Mouse (Mus musculus) erythroblast, embryonic 14.5 days (primary cell): ENCODE results near the gene Smox. TPM values are rescaled to one million over a fixed set of nuclear protein-coding genes. Genes with fewer than 3 reads are reported as not detected.
A peak's percentile ranks its signal among the peaks of the same experiment; 100 is the strongest.

Experiments
- H3K27me3 ChIP-seq: 2 replicates; pipeline ENCODE4 v1.6.1; 2012; ENCODE audit warnings: inconsistent platforms; ENCODE audit not compliant: control insufficient read depth
- H3K36me3 ChIP-seq: 2 replicates; pipeline ENCODE4 v1.6.1; 2012; ENCODE audit warnings: mild to moderate bottlenecking, inconsistent platforms; ENCODE audit not compliant: control insufficient read depth
- H3K4me1 ChIP-seq: 2 replicates; pipeline ENCODE4 v1.6.1; 2012; ENCODE audit warnings: inconsistent platforms; ENCODE audit not compliant: control insufficient read depth
- H3K4me3 ChIP-seq: replicated peaks from 2 replicates; pipeline ENCODE3; 2012; ENCODE audit warnings: moderate library complexity, mild to moderate bottlenecking, inconsistent platforms
- H3K9me3 ChIP-seq: 2 replicates; pipeline ENCODE4 v1.6.1; 2012; ENCODE audit warnings: low read length, inconsistent platforms, mixed read lengths; ENCODE audit not compliant: control insufficient read depth
- GATA1 ChIP-seq: IDR thresholded peaks from 2 replicates; pipeline ENCODE4 v1.6.1; 2012; ENCODE audit warnings: low read length, inconsistent platforms, mixed read lengths
- TAL1 ChIP-seq: IDR thresholded peaks from 3 replicates; pipeline ENCODE4 v1.6.1; 2012; ENCODE audit warnings: low read length, inconsistent platforms, mixed read lengths
- polyA plus RNA-seq: library from polyadenylated mRNA; stranded (reverse); fragments of >175 nt; gene quantifications from 2 replicates; pipeline ENCODE4 v1.2.3, GENCODE M21; 2012

Gene Smox
- 178 and 191 TPM in 2 replicates for polyA plus RNA-seq

DNA sequence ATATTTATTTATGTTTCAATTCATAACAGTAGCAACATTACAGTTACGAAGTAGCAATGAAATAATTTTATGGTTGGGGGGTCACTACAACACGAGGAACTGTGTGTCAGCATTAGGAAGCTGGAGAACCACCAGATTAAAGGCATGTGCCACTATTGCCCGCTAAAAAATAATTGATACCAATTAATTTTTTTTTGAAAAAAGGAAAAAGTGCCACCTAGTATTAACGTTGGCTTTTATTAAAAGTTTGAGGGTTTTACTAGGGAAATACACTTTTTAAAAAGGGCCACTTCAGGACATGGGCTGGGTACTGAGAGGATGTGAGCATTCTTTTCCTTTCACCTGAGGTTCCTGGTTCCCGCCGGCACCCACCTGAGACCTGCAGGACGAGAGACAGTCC, at the start of gene Smox:
Gene Smox, plus strand, starts transcription at position 301 of the 400 bp plus-strand sequence.
- TF ChIP-seq TAL1: no peak
- no peak for TF ChIP-seq GATA1
- H3K4me3 ChIP-seq: peak within 1 kb of the TSS; percentile 100
- peaks cover 39% of the 10 kb centered on the region for H3K36me3 ChIP-seq
- peaks cover 63% of the 10 kb centered on the region for H3K4me1 ChIP-seq
- peaks cover 8% of the 10 kb centered on the region for H3K27me3 ChIP-seq
- H3K9me3 ChIP-seq: no peaks in the 10 kb centered on the region

DNA sequence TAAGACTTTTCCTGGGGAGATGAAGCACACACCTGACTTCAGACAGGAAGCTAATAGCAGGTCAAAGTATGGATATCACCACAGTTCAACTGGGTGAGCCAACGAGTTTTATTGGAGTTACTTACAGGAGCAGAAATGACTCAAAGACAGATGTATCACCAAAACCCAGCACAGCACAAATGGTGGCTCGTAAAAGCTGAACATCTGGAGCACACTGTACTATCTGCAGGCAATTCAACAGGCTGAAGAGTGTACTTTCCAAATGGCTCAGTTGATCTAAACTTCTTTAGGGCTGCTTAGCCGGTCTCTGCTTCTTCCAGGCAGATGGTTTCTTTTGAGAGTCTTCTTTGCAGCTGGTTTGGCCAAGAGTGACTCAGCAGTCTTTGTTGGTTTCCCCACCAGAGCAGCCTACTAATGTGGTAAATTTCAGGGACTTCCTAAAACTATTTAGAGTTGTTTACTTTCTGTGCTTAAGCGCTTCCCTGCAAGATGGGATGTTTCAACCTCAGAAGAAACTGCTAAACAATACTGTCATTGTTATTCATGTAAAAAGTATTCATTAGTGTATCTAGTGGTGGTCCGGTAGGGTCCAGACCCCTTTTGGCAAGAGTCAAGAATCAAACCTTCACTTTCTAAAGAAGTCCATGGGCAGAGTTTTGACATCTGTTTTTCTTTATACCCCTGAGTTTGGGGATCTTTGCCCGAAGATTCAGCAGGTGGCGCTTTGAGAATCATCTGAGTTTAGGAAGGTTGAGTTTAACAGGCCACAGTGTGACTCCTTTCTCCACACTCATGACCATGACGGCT, 48.0 kb upstream of the Smox start:
- Histone ChIP-seq H3K36me3 (no peaks in the 10 kb centered on the region), H3K4me3 (no peak overlapping the region), H3K4me1 (no peaks in the 10 kb centered on the region; the same call in 1 of the 2 replicates), H3K27me3 (no peaks in the 10 kb centered on the region), H3K9me3 (no peaks in the 10 kb centered on the region)
- TF ChIP-seq GATA1: no peak
- no peak for TF ChIP-seq TAL1

- Histone ChIP-seq H3K4me1 (no peaks in the 10 kb centered on the region; the same call in 1 of the 2 replicates), H3K4me3 (no peak overlapping the region), H3K36me3 (no peaks in the 10 kb centered on the region), H3K27me3 (no peaks in the 10 kb centered on the region), H3K9me3 (no peaks in the 10 kb centered on the region)
- TF ChIP-seq GATA1 (no peak), TAL1 (no peak)
These were observed 47.5 kb upstream of the Smox start for GRCm38 (mm10) chr2:131443891-131444190.

GRCm38 (mm10) chr2:131446416-131446982, 44.8 kb upstream of the Smox start:
- no peaks in the 10 kb centered on the region; the same call in 1 of the 2 replicates for H3K4me1 ChIP-seq
- TF ChIP-seq TAL1 (no peak), GATA1 (no peak)
- no peaks in the 10 kb centered on the region for H3K36me3 ChIP-seq
- no peak overlapping the region for H3K4me3 ChIP-seq
- H3K27me3 ChIP-seq: no peaks in the 10 kb centered on the region
- no peaks in the 10 kb centered on the region for H3K9me3 ChIP-seq

DNA sequence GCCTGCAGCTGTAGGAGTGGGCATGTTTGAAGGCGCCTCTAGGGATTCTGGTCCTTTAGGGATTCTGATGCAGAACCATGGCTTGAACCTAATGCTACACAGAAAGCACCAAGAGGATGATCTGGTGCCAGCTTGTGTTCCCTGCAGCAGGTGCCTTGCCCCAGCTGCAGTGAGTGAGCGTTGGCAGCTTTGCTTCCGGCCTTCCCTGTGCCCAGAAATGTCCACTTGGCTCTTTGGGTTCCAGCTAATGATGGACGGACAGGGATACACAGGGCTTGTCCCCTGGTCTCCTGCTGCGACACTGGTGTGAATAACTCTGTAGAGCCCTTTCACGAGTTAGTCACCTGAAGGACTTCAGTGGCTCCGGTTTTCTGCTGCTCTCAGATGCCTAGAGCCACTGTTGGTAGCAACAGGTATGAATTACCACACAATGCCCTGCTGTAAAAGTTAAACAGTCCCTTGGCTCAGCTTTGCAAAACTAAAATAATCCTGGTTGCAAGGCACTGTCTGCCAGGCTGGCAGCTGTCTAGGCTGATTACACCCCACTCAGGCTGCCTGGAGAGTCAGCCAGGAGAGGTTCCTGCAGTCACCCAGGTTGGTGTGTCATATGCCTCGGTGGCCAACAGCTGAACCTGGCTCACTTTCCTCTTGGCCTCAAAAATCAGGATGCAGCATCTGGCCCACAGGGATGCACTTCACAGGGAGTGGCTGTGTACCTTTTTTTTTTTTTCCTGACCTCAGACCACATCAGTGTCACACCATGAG, 43.5 kb upstream of the Smox start:
- Histone ChIP-seq H3K27me3 (no peaks in the 10 kb centered on the region), H3K36me3 (no peaks in the 10 kb centered on the region), H3K4me3 (no peak overlapping the region), H3K4me1 (peaks cover 3% of the 10 kb centered on the region), H3K9me3 (no peaks in the 10 kb centered on the region)
- TF ChIP-seq TAL1: no peak
- TF ChIP-seq GATA1: no peak

GRCm38 (mm10) chr2:131448353-131448752, 42.9 kb upstream of the Smox start:
- peaks cover 9% of the 10 kb centered on the region for H3K4me1 ChIP-seq
- H3K9me3 ChIP-seq: no peaks in the 10 kb centered on the region
- TF ChIP-seq GATA1: no peak
- no peaks in the 10 kb centered on the region for H3K27me3 ChIP-seq
- H3K4me3 ChIP-seq: no peak overlapping the region
- H3K36me3 ChIP-seq: no peaks in the 10 kb centered on the region

GRCm38 (mm10) chr2:131449720-131450119, 41.6 kb upstream of the Smox start:
- no peaks in the 10 kb centered on the region for H3K9me3 ChIP-seq
- H3K27me3 ChIP-seq: no peaks in the 10 kb centered on the region
- H3K4me3 ChIP-seq: no peak overlapping the region
- no peaks in the 10 kb centered on the region for H3K36me3 ChIP-seq
- peaks cover 19% of the 10 kb centered on the region for H3K4me1 ChIP-seq
- no peak for TF ChIP-seq GATA1
- TF ChIP-seq TAL1: no peak

DNA sequence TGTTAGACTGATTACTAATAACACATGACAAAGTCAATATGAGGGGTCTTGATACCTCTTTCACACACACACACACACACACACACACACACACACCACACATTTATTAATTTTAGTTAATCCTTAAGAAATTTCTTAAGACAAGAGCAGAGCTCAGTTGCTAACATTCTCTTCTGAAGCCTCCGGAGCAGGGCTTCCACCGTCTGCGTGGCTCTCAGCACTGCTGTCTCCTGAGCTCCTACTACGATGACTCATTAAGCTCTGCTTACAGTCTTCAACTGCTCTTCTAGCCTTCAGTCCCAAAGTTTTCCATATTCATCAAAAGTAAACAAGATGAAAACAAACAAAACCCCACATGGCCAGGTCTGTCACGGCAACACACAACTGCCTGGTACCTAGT, 40.8 kb upstream of the Smox start:
- TF ChIP-seq GATA1 (no peak), TAL1 (no peak)
- no peaks in the 10 kb centered on the region for H3K27me3 ChIP-seq
- H3K4me3 ChIP-seq: no peak overlapping the region
- H3K9me3 ChIP-seq: no peaks in the 10 kb centered on the region
- no peaks in the 10 kb centered on the region for H3K36me3 ChIP-seq
- peaks cover 25% of the 10 kb centered on the region for H3K4me1 ChIP-seq

- peaks cover 22% of the 10 kb centered on the region for H3K4me1 ChIP-seq
- H3K36me3 ChIP-seq: no peaks in the 10 kb centered on the region
- TF ChIP-seq GATA1 (no peak), TAL1 (no peak)
- H3K27me3 ChIP-seq: no peaks in the 10 kb centered on the region
- H3K4me3 ChIP-seq: no peak overlapping the region
- no peaks in the 10 kb centered on the region for H3K9me3 ChIP-seq
These were observed 33.6 kb upstream of the Smox start for GRCm38 (mm10) chr2:131457728-131458127.
